Mouse (Mus musculus) MEL (cell line): ENCODE measurements around the gene Gpx3. TPM values are rescaled to one million over a fixed set of nuclear protein-coding genes. Genes with fewer than 3 reads are reported as not detected.

ENCODE experiments used
- polyA plus RNA-seq, 2 experiments: library from polyadenylated mRNA; stranded (reverse) in 1 of 2; unstranded in 1 of 2; fragments of >175 nt in 1 of 2; fragments of >200 nt in 1 of 2; gene quantifications; 2 replicates each; pipeline versions ENCODE4 v1.2.1 to v1.2.4; 2012; ENCODE audit warnings: low replicate concordance in 2 of 2, low read depth in 1 of 2; ENCODE audit not compliant: insufficient read length in 2 of 2, insufficient read depth in 1 of 2, missing spikeins in 1 of 2
- total RNA-seq: library from RNA; depleted of rRNA; stranded (reverse); fragments of 300-350 nt; gene quantifications from 2 replicates; pipeline ENCODE4 v1.2.3, GENCODE M21; 2012; rRNA removed

The Gpx3 gene
- total and polyA plus RNA-seq, 3 experiments = 0.12 to 0.15 TPM; not detected in 1

Other genes starting within 250 kb of the Gpx3 start
- gene Cdc42se2, start 114.8 kb upstream of the Gpx3 start, total RNA-seq = 31.4 and 33.4 TPM in 2 replicates
- 10 to 100 TPM; 30.1 to 47.4 TPM for gene Cdc42se2, start 114.8 kb upstream of the Gpx3 start, polyA plus RNA-seq
- 12.3 and 12.7 TPM in 2 replicates for gene Lyrm7, start 41.5 kb upstream of the Gpx3 start, total RNA-seq
- 100 to 1,000 TPM in 1 of 2 experiments, 10 to 100 TPM in 1; 20.9 to 188 TPM for gene Lyrm7, start 41.5 kb upstream of the Gpx3 start, polyA plus RNA-seq
- gene Hint1, start 36.1 kb upstream of the Gpx3 start, total RNA-seq = 567 and 640 TPM in 2 replicates
- 1,000 to 10,000 TPM in 1 of 2 experiments, 100 to 1,000 TPM in 1; 529 to 2,790 TPM for gene Hint1, start 36.1 kb upstream of the Gpx3 start, polyA plus RNA-seq
- gene Tnip1, start 60.5 kb downstream of the Gpx3 start, total RNA-seq = 8.1 and 10.5 TPM in 2 replicates
- gene Tnip1, start 60.5 kb downstream of the Gpx3 start, polyA plus RNA-seq = 10 to 100 TPM in 1 of 2 experiments, not detected in 1; 19.7 TPM
- gene Anxa6, start 131.0 kb downstream of the Gpx3 start, total RNA-seq = 47.0 and 49.0 TPM in 2 replicates
- 10 to 100 TPM in 1 of 2 experiments, not detected in 1; 49.4 TPM for gene Anxa6, start 131.0 kb downstream of the Gpx3 start, polyA plus RNA-seq
- gene Ccdc69, start 175.7 kb downstream of the Gpx3 start, total RNA-seq = 0.31 and 0.72 TPM in 2 replicates
- under 1 TPM in 1 of 2 experiments, not detected in 1; 0.42 TPM for gene Ccdc69, start 175.7 kb downstream of the Gpx3 start, polyA plus RNA-seq
- 0.19 and 0.42 TPM in 2 replicates for gene Gm2a, start 195.7 kb downstream of the Gpx3 start, total RNA-seq
- gene Gm2a, start 195.7 kb downstream of the Gpx3 start, polyA plus RNA-seq = under 1 TPM in 1 of 2 experiments, not detected in 1; 0.52 TPM
- 0.12 and 0.13 TPM in 2 replicates for gene Slc36a3, start 249.3 kb downstream of the Gpx3 start, total RNA-seq
- under 1 TPM in 1 of 2 experiments, not detected in 1; 0.15 TPM for gene Slc36a3, start 249.3 kb downstream of the Gpx3 start, polyA plus RNA-seq